Mouse (Mus musculus) G1E (cell line): ENCODE data around the gene Col18a1.

Source experiments
- CTCF ChIP-seq: IDR thresholded peaks from 2 replicates; pipeline ENCODE4 v1.5.1; 2012; ENCODE audit warnings: low read depth, low read length, inconsistent platforms, mixed read lengths
- GATA1 ChIP-seq: IDR thresholded peaks from 2 replicates; pipeline ENCODE4 v1.6.1; 2012; ENCODE audit warnings: borderline replicate concordance, low read length, inconsistent platforms, mixed read lengths
- POLR2AphosphoS5 ChIP-seq: IDR thresholded peaks from 2 replicates; pipeline ENCODE4 v1.6.1; 2012; ENCODE audit warnings: low read depth, low read length, inconsistent platforms; ENCODE audit not compliant: insufficient replicate concordance

DNA sequence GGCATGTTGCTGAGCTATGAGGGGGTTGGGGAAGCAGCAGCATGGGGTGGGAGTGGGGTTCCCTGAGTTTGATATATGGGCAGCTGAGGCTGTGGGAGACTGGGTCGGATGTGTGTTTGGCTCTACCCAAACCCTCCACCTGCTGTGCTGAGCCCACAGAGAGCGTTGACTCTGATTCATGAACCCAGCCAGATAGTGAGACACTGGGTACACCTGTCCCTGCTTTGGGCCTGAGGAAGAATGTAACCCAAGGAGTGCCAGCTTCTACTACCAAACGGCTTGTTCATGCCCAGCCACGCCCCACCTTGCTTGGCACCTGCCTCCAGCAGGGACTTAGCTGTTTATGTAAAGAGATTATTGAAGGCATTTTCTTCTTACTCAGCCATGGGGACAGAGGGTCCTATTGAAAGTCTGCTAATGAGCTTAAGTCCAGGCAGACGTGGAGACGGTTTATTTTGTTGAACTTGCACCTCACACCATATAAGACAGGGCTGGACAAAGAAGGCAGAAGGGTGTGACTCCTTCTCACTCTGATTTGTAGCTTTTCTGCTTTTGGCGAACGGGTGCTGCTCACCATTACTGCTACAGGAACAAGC lies 127.7 kb downstream of the Col18a1 start:
- TF ChIP-seq CTCF (no peak), POLR2AphosphoS5 (no peak), GATA1 (no peak)
